Mouse (Mus musculus) MEL (cell line): ENCODE measurements around the gene Oxsr1. TPM values are rescaled to one million over a fixed set of nuclear protein-coding genes. Genes with fewer than 3 reads are reported as not detected.

Source experiments
- DNase-seq: peaks from one replicate; pipeline ENCODE4 v3.0.0; 2011; ENCODE audit warnings: low read depth, low spot score
- H3K27ac ChIP-seq: 2 replicates; pipeline ENCODE4 v1.5.1; 2012; ENCODE audit warnings: low read depth, mild to moderate bottlenecking, control low read depth, low read length, moderate library complexity; ENCODE audit not compliant: control insufficient read depth
- H3K27me3 ChIP-seq, 2 experiments: fragments of 150-350 bp in 1 of 2; sonication (generic) in 1 of 2; 2 replicates each; pipeline ENCODE4 v1.6.1; 2012; ENCODE audit warnings: low read length in 2 of 2, mild to moderate bottlenecking in 2 of 2, improper control_type of control experiment in 1 of 2, moderate library complexity in 1 of 2; ENCODE audit not compliant: insufficient read depth in 2 of 2, control insufficient read depth in 1 of 2
- H3K36me3 ChIP-seq, 2 experiments: 2 replicates each; pipeline ENCODE4 v1.6.1; 2012 to 2014; ENCODE audit warnings: low read length in 2 of 2, improper control_type of control experiment in 1 of 2, inconsistent platforms in 1 of 2, mild to moderate bottlenecking in 1 of 2; ENCODE audit not compliant: insufficient read depth in 2 of 2, control insufficient read depth in 1 of 2
- H3K4me1 ChIP-seq, 2 experiments: fragments of 150-350 bp in 1 of 2; sonication (generic) in 1 of 2; 2 replicates each; pipeline ENCODE4 v1.6.1; 2012; ENCODE audit warnings: low read length in 2 of 2, improper control_type of control experiment in 1 of 2, mild to moderate bottlenecking in 1 of 2; ENCODE audit not compliant: insufficient read depth in 2 of 2, control insufficient read depth in 1 of 2
- H3K4me3 ChIP-seq, 2 experiments: fragments of 150-350 bp in 1 of 2; sonication (generic) in 1 of 2; 2 replicates each; pipeline ENCODE4 v1.5.1; 2012; ENCODE audit warnings: low read depth in 2 of 2, low read length in 2 of 2, mild to moderate bottlenecking in 2 of 2, moderate library complexity in 2 of 2, control low read depth in 1 of 2, improper control_type of control experiment in 1 of 2; ENCODE audit not compliant: control insufficient read depth in 1 of 2, insufficient read depth in 1 of 2
- H3K79me2 ChIP-seq: 2 replicates; pipeline ENCODE4 v1.6.1; 2012; ENCODE audit warnings: mild to moderate bottlenecking, low read length, moderate library complexity; ENCODE audit not compliant: control insufficient read depth, poor library complexity, insufficient read depth
- H3K9ac ChIP-seq: 2 replicates; pipeline ENCODE4 v1.6.1; 2012; ENCODE audit warnings: low read depth, mild to moderate bottlenecking, control low read depth, low read length, moderate library complexity; ENCODE audit not compliant: control insufficient read depth, poor library complexity, severe bottlenecking
- H3K9me3 ChIP-seq: fragments of 150-350 bp; sonication (generic); replicated peaks from 2 replicates; pipeline ENCODE4 v1.6.1; 2012; ENCODE audit warnings: mild to moderate bottlenecking, low read length, improper control_type of control experiment, moderate library complexity; ENCODE audit not compliant: insufficient read depth
- CHD2 ChIP-seq: IDR thresholded peaks from 2 replicates; pipeline ENCODE4 v1.6.1; 2011; ENCODE audit warnings: low read length, improper control_type of control experiment
- CTCF ChIP-seq, 3 experiments: IDR thresholded peaks in 2 of 3; conservative IDR thresholded peaks in 1 of 3; 2 replicates each; pipeline ENCODE4 v1.5.1; 2011 to 2012; ENCODE audit warnings: low read length in 3 of 3, low read depth in 2 of 3, mild to moderate bottlenecking in 2 of 3, improper control_type of control experiment in 1 of 3, inconsistent platforms in 1 of 3, mixed read lengths in 1 of 3, moderate library complexity in 1 of 3; ENCODE audit not compliant: control insufficient read depth in 1 of 3, insufficient read depth in 1 of 3, poor library complexity in 1 of 3, severe bottlenecking in 1 of 3
- ELF1 ChIP-seq: IDR thresholded peaks from 2 replicates; pipeline ENCODE4 v1.6.1; 2014; ENCODE audit warnings: low read depth, mild to moderate bottlenecking, inconsistent platforms, low read length, improper control_type of control experiment, moderate library complexity
- ETS1 ChIP-seq: IDR thresholded peaks from 2 replicates; pipeline ENCODE4 v1.6.1; 2012; ENCODE audit warnings: low read depth, mild to moderate bottlenecking, inconsistent platforms, low read length, improper control_type of control experiment, moderate library complexity
- GATA1 ChIP-seq: IDR thresholded peaks from 2 replicates; pipeline ENCODE4 v1.6.1; 2011; ENCODE audit warnings: low read depth, low read length, improper control_type of control experiment
- MXI1 ChIP-seq: IDR thresholded peaks from 2 replicates; pipeline ENCODE4 v1.6.1; 2011; ENCODE audit warnings: mild to moderate bottlenecking, low read depth, low read length, improper control_type of control experiment
- MYC ChIP-seq: IDR thresholded peaks from 2 replicates; pipeline ENCODE4 v1.6.1; 2011; ENCODE audit warnings: low read depth, mild to moderate bottlenecking, low read length, improper control_type of control experiment, moderate library complexity
- NRF1 ChIP-seq: IDR thresholded peaks from 2 replicates; pipeline ENCODE4 v1.6.1; 2014; ENCODE audit warnings: low read depth, mild to moderate bottlenecking, inconsistent platforms, low read length, improper control_type of control experiment, moderate library complexity; ENCODE audit not compliant: poor library complexity, insufficient read depth, severe bottlenecking
- POLR2AphosphoS5 ChIP-seq: IDR thresholded peaks from 2 replicates; pipeline ENCODE4 v1.6.1; 2012; ENCODE audit warnings: low read depth, borderline replicate concordance, mild to moderate bottlenecking, inconsistent platforms, low read length, moderate library complexity, mixed read lengths
- RAD21 ChIP-seq: IDR thresholded peaks from 2 replicates; pipeline ENCODE4 v1.6.1; 2011; ENCODE audit warnings: mild to moderate bottlenecking, low read depth, low read length, improper control_type of control experiment
- SMC3 ChIP-seq: IDR thresholded peaks from 2 replicates; pipeline ENCODE4 v1.6.1; 2011; ENCODE audit warnings: low read depth, low read length, improper control_type of control experiment
- TAL1 ChIP-seq: IDR thresholded peaks from 2 replicates; pipeline ENCODE4 v1.6.1; 2012; ENCODE audit warnings: mild to moderate bottlenecking, inconsistent platforms, low read length, moderate library complexity, mixed read lengths
- TBP ChIP-seq: IDR thresholded peaks from 2 replicates; pipeline ENCODE4 v1.8.0; 2011; ENCODE audit warnings: low read depth, low read length, improper control_type of control experiment
- TCF12 ChIP-seq: IDR thresholded peaks from 2 replicates; pipeline ENCODE4 v1.6.1; 2014; ENCODE audit warnings: low read depth, mild to moderate bottlenecking, inconsistent platforms, low read length, improper control_type of control experiment, moderate library complexity
- UBTF ChIP-seq: IDR thresholded peaks from 2 replicates; pipeline ENCODE4 v1.6.1; 2012; ENCODE audit warnings: low read depth, mild to moderate bottlenecking, inconsistent platforms, low read length, improper control_type of control experiment, moderate library complexity, borderline replicate concordance; ENCODE audit not compliant: insufficient read depth
- ZC3H11A ChIP-seq: IDR thresholded peaks from 2 replicates; pipeline ENCODE4 v1.6.1; 2012; ENCODE audit warnings: low read depth, mild to moderate bottlenecking, inconsistent platforms, low read length, improper control_type of control experiment
- ZKSCAN1 ChIP-seq: IDR thresholded peaks from 2 replicates; pipeline ENCODE4 v1.6.1; 2012; ENCODE audit warnings: low read depth, mild to moderate bottlenecking, inconsistent platforms, low read length, improper control_type of control experiment, moderate library complexity
- ZNF384 ChIP-seq: IDR thresholded peaks from 2 replicates; pipeline ENCODE4 v1.6.1; 2012; ENCODE audit warnings: low read depth, mild to moderate bottlenecking, inconsistent platforms, low read length, improper control_type of control experiment
- polyA plus RNA-seq, 2 experiments: library from polyadenylated mRNA; stranded (reverse) in 1 of 2; unstranded in 1 of 2; fragments of >175 nt in 1 of 2; fragments of >200 nt in 1 of 2; gene quantifications; 2 replicates each; pipeline versions ENCODE4 v1.2.1 to v1.2.4; 2012; ENCODE audit warnings: low replicate concordance in 2 of 2, low read depth in 1 of 2; ENCODE audit not compliant: insufficient read length in 2 of 2, insufficient read depth in 1 of 2, missing spikeins in 1 of 2
- total RNA-seq: library from RNA; depleted of rRNA; stranded (reverse); fragments of 300-350 nt; gene quantifications from 2 replicates; pipeline ENCODE4 v1.2.3, GENCODE M21; 2012

Gene Oxsr1
- total and polyA plus RNA-seq, 3 experiments, result 25.6 to 304 (median 37.6) TPM

GRCm38 (mm10) chr9:119339106-119339505, 16.9 kb upstream of the Oxsr1 start:
- peak overlapping the region; percentile 85; the same call in 1 of the 2 replicates for H3K27ac ChIP-seq
- peaks cover 9% of the 10 kb centered on the region for H3K79me2 ChIP-seq
- peak overlapping the region; percentile 77 to 92 for H3K4me3 ChIP-seq
- no peaks in the 10 kb centered on the region for H3K27me3 ChIP-seq
- no peak for DNase-seq
- peaks cover 0 to 6% of the 10 kb centered on the region in 2 experiments; a peak in 2 of 4 replicates for H3K36me3 ChIP-seq
- no peaks in the 10 kb centered on the region for H3K9me3 ChIP-seq
- peak overlapping the region; percentile 92 for H3K9ac ChIP-seq
- TF ChIP-seq ZKSCAN1 (no peak), CHD2 (peak; percentile 23; the same call in 1 of the 2 replicates), MYC (no peak), MXI1 (no peak), UBTF (no peak), CTCF (IDR thresholded peaks at IDR 0.05 in 2 of 3, conservative IDR thresholded peaks at IDR 0.05 in 1 of 3; ENCODE audit: control insufficient read depth in 1 of 3, insufficient read depth in 1 of 3, low read depth in 2 of 3, low read length in 3 of 3, poor library complexity in 1 of 3, severe bottlenecking in 1 of 3) (no peak), TBP (no peak), SMC3 (no peak), TAL1 (no peak)
- peaks cover 1 to 15% of the 10 kb centered on the region in 2 experiments; a peak in 3 of 4 replicates for H3K4me1 ChIP-seq

- H3K9ac ChIP-seq, result no peak overlapping the region
- no peak for DNase-seq
- no peak for TF ChIP-seq POLR2AphosphoS5
- TF ChIP-seq ZNF384, result no peak
- no peak for TF ChIP-seq TCF12
- TF ChIP-seq ZC3H11A, result no peak
- TF ChIP-seq ETS1, result no peak
- no peak for TF ChIP-seq SMC3
- TF ChIP-seq ELF1, result no peak
- no peak for TF ChIP-seq NRF1
- no peak for TF ChIP-seq GATA1
- TF ChIP-seq RAD21, result no peak
- H3K4me3 ChIP-seq, result no peak overlapping the region
- no peaks in the 10 kb centered on the region for H3K27me3 ChIP-seq
- H3K36me3 ChIP-seq, result peaks cover 0 to 9% of the 10 kb centered on the region in 2 experiments; a peak in 2 of 4 replicates
- no peaks in the 10 kb centered on the region for H3K9me3 ChIP-seq
- peaks cover 2 to 22% of the 10 kb centered on the region in 2 experiments; a peak in 3 of 4 replicates for H3K4me1 ChIP-seq
- H3K27ac ChIP-seq, result no peak overlapping the region
- H3K79me2 ChIP-seq, result peaks cover 9% of the 10 kb centered on the region
Observed at GRCm38 (mm10) chr9:119338350-119338749, 16.1 kb upstream of the Oxsr1 start.
